ENCODE assay signal across 8 mouse cellular contexts in genomic region chr7:62085120-62085849, GRCm38 (mm10).
DNase-seq lines count a peak whose midpoint lies in the region; ATAC-seq lines count a peak whose summit lies in the region.

No protein-coding gene starts in this region.

- no peaks in the 10 kb centered on the region for H3K27me3 ChIP-seq in neural tube, embryonic 11.5 days (ENCODE audit: control insufficient read depth, insufficient read depth, low read length)
- no peaks in the 10 kb centered on the region for H3K27me3 ChIP-seq in intestine, embryonic 16.5 days (replicated peaks; ENCODE audit: control insufficient read depth, insufficient read depth, low read length)
- H3K27me3 ChIP-seq in neural tube, embryonic 14.5 days (ENCODE audit: control insufficient read depth, insufficient read depth, low read length) = no peaks in the 10 kb centered on the region

- no peaks in the 10 kb centered on the region for H3K9me3 ChIP-seq in neural tube, embryonic 11.5 days (ENCODE audit: control insufficient read depth, low read length)
- no peaks in the 10 kb centered on the region for H3K9me3 ChIP-seq in intestine, embryonic 16.5 days (ENCODE audit: control insufficient read depth, low read length)
- H3K9me3 ChIP-seq in neural tube, embryonic 14.5 days (ENCODE audit: control insufficient read depth, low read length) = no peaks in the 10 kb centered on the region

- peak; percentile 10 for DNase-seq in adrenal gland, postnatal 25 days
- DNase-seq in adrenal gland, adult 18-20 months (ENCODE audit: low spot score in 2 of 2) = no peak
- DNase-seq in neural tube, embryonic 11.5 days (ENCODE audit: low spot score) = peak; percentile 11
- no peak for DNase-seq in neural tube, embryonic 10.5 days (ENCODE audit: extremely low spot score, low spot score)
- DNase-seq in ovary, postnatal 36 days (ENCODE audit: low spot score) = no peak
- DNase-seq in spleen, postnatal 10 days (ENCODE audit: low spot score in 2 of 2) = no peak

- H3K4me3 ChIP-seq in neural tube, embryonic 11.5 days (ENCODE audit: low read depth, low read length) = no peak overlapping the region
- no peak overlapping the region for H3K4me3 ChIP-seq in intestine, embryonic 16.5 days (ENCODE audit: low read length)
- H3K4me3 ChIP-seq in neural tube, embryonic 14.5 days (ENCODE audit: low read depth, low read length) = no peak overlapping the region

- H3K4me2 ChIP-seq in neural tube, embryonic 11.5 days (ENCODE audit: low read depth) = no peak overlapping the region
- no peak overlapping the region for H3K4me2 ChIP-seq in intestine, embryonic 16.5 days (ENCODE audit: low read depth, low read length)
- no peak overlapping the region for H3K4me2 ChIP-seq in neural tube, embryonic 14.5 days (ENCODE audit: low read depth, low read length)

- H3K4me1 ChIP-seq in neural tube, embryonic 11.5 days (ENCODE audit: control insufficient read depth, insufficient read depth, low read length) = no peaks in the 10 kb centered on the region
- H3K4me1 ChIP-seq in intestine, embryonic 16.5 days (ENCODE audit: control insufficient read depth, insufficient read depth, low read length) = no peaks in the 10 kb centered on the region
- no peaks in the 10 kb centered on the region for H3K4me1 ChIP-seq in neural tube, embryonic 14.5 days (ENCODE audit: control insufficient read depth, insufficient read depth, low read length)

- H3K27ac ChIP-seq in neural tube, embryonic 11.5 days (ENCODE audit: low read depth, low read length) = no peak overlapping the region
- no peak overlapping the region for H3K27ac ChIP-seq in intestine, embryonic 16.5 days (ENCODE audit: low read length)
- 0 out of 2 replicates have a peak overlapping the region, but pooled peaks have one; percentile 34 for H3K27ac ChIP-seq in neural tube, embryonic 14.5 days (ENCODE audit: low read depth, low read length)

- no peak overlapping the region for H3K9ac ChIP-seq in neural tube, embryonic 11.5 days (ENCODE audit: low read length)
- H3K9ac ChIP-seq in intestine, embryonic 16.5 days (ENCODE audit: low read depth, low read length) = no peak overlapping the region
- no peak overlapping the region for H3K9ac ChIP-seq in neural tube, embryonic 14.5 days (replicated peaks; ENCODE audit: low read depth, low read length)

- no peaks in the 10 kb centered on the region for H3K36me3 ChIP-seq in neural tube, embryonic 11.5 days (ENCODE audit: control insufficient read depth, insufficient read depth, low read length)
- no peaks in the 10 kb centered on the region for H3K36me3 ChIP-seq in intestine, embryonic 16.5 days (ENCODE audit: control insufficient read depth, insufficient read depth, low read length)
- H3K36me3 ChIP-seq in neural tube, embryonic 14.5 days (ENCODE audit: control insufficient read depth, insufficient read depth, low read length) = no peaks in the 10 kb centered on the region

- peak; percentile 53; the same call in 1 of the 2 replicates for ATAC-seq in neural tube, embryonic 11.5 days (ENCODE audit: insufficient read depth, low FRiP score, low TSS enrichment)
- peak; percentile 42; the same call in 1 of the 2 replicates for ATAC-seq in intestine, embryonic 16.5 days
- peak; percentile 95 for ATAC-seq in neural tube, embryonic 14.5 days (ENCODE audit: low read depth)

Comparison
In these comparisons a context has a peak if more than half of its experiments do, and no peak if none do; other contexts are left out.
1. DNase-seq: peak in adrenal gland, postnatal 25 days (single experiment) and neural tube, embryonic 11.5 days (single experiment); none in adrenal gland, adult 18-20 months (0 of 2), neural tube, embryonic 10.5 days (single experiment), ovary, postnatal 36 days (single experiment) and spleen, postnatal 10 days (0 of 2).
2. ATAC-seq: peak in every context shown above with its lines; median percentile 95 in neural tube, embryonic 14.5 days; 53 in neural tube, embryonic 11.5 days; 42 in intestine, embryonic 16.5 days.